Mouse (Mus musculus) embryonic facial prominence, embryonic 11.5 days (tissue): ENCODE measurements around the gene Lemd1. TPM values are rescaled to one million over a fixed set of nuclear protein-coding genes. Genes with fewer than 3 reads are reported as not detected.

Experiments used
- ATAC-seq: fragments of 200-750 bp; cut with Nextera tagmentation; replicated peaks from 2 replicates; pipeline ENCODE4 v1.8.0; 2017; ENCODE audit warnings: low read depth; ENCODE audit not compliant: insufficient number of reproducible peaks, low FRiP score, low TSS enrichment
- DNase-seq: peaks from one replicate; pipeline ENCODE4 v3.0.0-alpha.2; 2015; ENCODE audit warnings: low spot score
- H3K27ac ChIP-seq: fragments of 300-500 bp; sonication (generic); replicated peaks from 2 replicates; pipeline ENCODE4 v1.5.1; 2014; ENCODE audit warnings: mild to moderate bottlenecking, low read depth, low read length, control low read depth
- H3K27me3 ChIP-seq: fragments of 300-500 bp; sonication (generic); 2 replicates; pipeline ENCODE4 v1.6.1; 2014; ENCODE audit warnings: mild to moderate bottlenecking, low read length, moderate library complexity, mixed read lengths; ENCODE audit not compliant: control insufficient read depth, insufficient read depth
- H3K36me3 ChIP-seq: fragments of 300-500 bp; sonication (generic); replicated peaks from 2 replicates; pipeline ENCODE4 v1.6.1; 2014; ENCODE audit warnings: low read depth, mild to moderate bottlenecking, low read length, moderate library complexity, mixed read lengths; ENCODE audit not compliant: control insufficient read depth, insufficient read depth
- H3K4me1 ChIP-seq: fragments of 300-500 bp; sonication (generic); 2 replicates; pipeline ENCODE4 v1.6.1; 2014; ENCODE audit warnings: low read length, mixed read lengths; ENCODE audit not compliant: control insufficient read depth, insufficient read depth
- H3K4me2 ChIP-seq: fragments of 300-500 bp; sonication (generic); 2 replicates; pipeline ENCODE4 v1.6.1; 2014; ENCODE audit warnings: low read depth, mild to moderate bottlenecking, control low read depth, low read length, moderate library complexity
- H3K4me3 ChIP-seq: fragments of 300-500 bp; sonication (generic); 2 replicates; pipeline ENCODE4 v1.5.1; 2014; ENCODE audit warnings: low read depth, low read length, control low read depth
- H3K9ac ChIP-seq: fragments of 300-500 bp; sonication (generic); replicated peaks from 2 replicates; pipeline ENCODE4 v1.6.1; 2014; ENCODE audit warnings: mild to moderate bottlenecking, control low read depth, low read length
- H3K9me3 ChIP-seq: fragments of 300-500 bp; sonication (generic); replicated peaks from 2 replicates; pipeline ENCODE4 v1.6.1; 2016; ENCODE audit warnings: mild to moderate bottlenecking, low read length, inconsistent platforms, mixed read lengths; ENCODE audit not compliant: control insufficient read depth
- WGBS: fragments of 180-500 bp; shearing (Covaris S2); extraction: QIAGEN DNeasy Blood & Tissue Kit; methylation state at CpG from one replicate; pipeline ENCODE4 v1.1.7; 2014; 5-methylcytosine and 5-hydroxymethylcytosine counted together
- polyA plus RNA-seq: library from polyadenylated mRNA; unstranded; fragments of >200 nt; fragmentation: Nextera tagmentation; extraction: Ambion mirVana; gene quantifications from 2 replicates; pipeline ENCODE4 v1.2.1, GENCODE M21; 2014

Gene Lemd1
- polyA plus RNA-seq, 1 experiment from 2014 or later, result 1.1 TPM

DNA sequence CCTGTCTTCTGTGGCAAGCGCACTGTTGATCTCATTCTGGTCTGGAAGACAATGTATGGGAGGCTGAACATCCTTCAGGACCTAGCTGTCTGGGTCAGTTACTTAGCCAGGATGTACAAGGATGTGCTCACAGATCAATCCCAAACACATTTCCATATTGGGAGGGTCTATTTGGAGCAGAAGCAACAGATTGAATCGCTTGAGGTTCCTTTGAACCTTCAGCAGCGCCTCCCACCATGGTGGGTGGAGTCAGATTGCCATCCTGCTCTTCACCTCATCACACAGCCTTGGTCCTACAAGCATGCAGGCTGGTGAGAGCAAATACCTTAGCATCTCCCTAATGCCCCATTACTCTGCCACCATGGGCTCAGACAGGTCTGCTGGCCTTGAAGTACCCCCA, 2.6 kb downstream of the Lemd1 start:
- H3K4me1 ChIP-seq, result peaks cover 2% of the 10 kb centered on the region
- H3K9me3 ChIP-seq, result no peaks in the 10 kb centered on the region
- no peak overlapping the region for H3K9ac ChIP-seq
- no peak overlapping the region for H3K27ac ChIP-seq
- no peak for ATAC-seq
- peaks cover 42% of the 10 kb centered on the region for H3K27me3 ChIP-seq
- 70% methylated on average over 3 of the region's 3 CpGs for whole genome bisulfite sequencing
- H3K4me3 ChIP-seq, result no peak overlapping the region
- no peak overlapping the region for H3K4me2 ChIP-seq
- DNase-seq, result no peak
- no peaks in the 10 kb centered on the region for H3K36me3 ChIP-seq

GRCm38 (mm10) chr1:132194624-132195023, 3.4 kb downstream of the Lemd1 start:
- 53% methylated on average over 3 of the region's 3 CpGs for WGBS
- Histone ChIP-seq H3K36me3 (no peaks in the 10 kb centered on the region), H3K27me3 (peaks cover 36% of the 10 kb centered on the region), H3K27ac (no peak overlapping the region), H3K9ac (no peak overlapping the region), H3K4me3 (no peak overlapping the region), H3K9me3 (no peaks in the 10 kb centered on the region), H3K4me1 (peaks cover 2% of the 10 kb centered on the region), H3K4me2 (no peak overlapping the region)
- DNase-seq, result no peak
- ATAC-seq, result no peak

- ATAC-seq (no peak), DNase-seq (no peak)
- Histone ChIP-seq H3K9ac (no peak overlapping the region), H3K36me3 (no peaks in the 10 kb centered on the region), H3K27ac (no peak overlapping the region), H3K9me3 (no peaks in the 10 kb centered on the region), H3K4me2 (no peak overlapping the region), H3K4me3 (no peak overlapping the region), H3K27me3 (peaks cover 36% of the 10 kb centered on the region), H3K4me1 (peaks cover 2% of the 10 kb centered on the region)
- 24% methylated on average over 9 of the region's 9 CpGs for WGBS
These were observed 3.9 kb downstream of the Lemd1 start for GRCm38 (mm10) chr1:132195100-132195499.

- no peak overlapping the region for H3K4me3 ChIP-seq
- H3K36me3 ChIP-seq, result no peaks in the 10 kb centered on the region
- DNase-seq (no peak), ATAC-seq (no peak)
- H3K27me3 ChIP-seq, result peaks cover 31% of the 10 kb centered on the region
- peaks cover under 1% of the 10 kb centered on the region for H3K4me1 ChIP-seq
- no peak overlapping the region for H3K4me2 ChIP-seq
- H3K27ac ChIP-seq, result no peak overlapping the region
- WGBS, result 44% methylated on average over 5 of the region's 5 CpGs
- H3K9ac ChIP-seq, result no peak overlapping the region
- H3K9me3 ChIP-seq, result no peaks in the 10 kb centered on the region
These were observed 4.5 kb downstream of the Lemd1 start for GRCm38 (mm10) chr1:132195681-132196080.

GRCm38 (mm10) chr1:132196337-132196736, 5.1 kb downstream of the Lemd1 start:
- ATAC-seq, result no peak
- no peak overlapping the region for H3K4me3 ChIP-seq

DNA sequence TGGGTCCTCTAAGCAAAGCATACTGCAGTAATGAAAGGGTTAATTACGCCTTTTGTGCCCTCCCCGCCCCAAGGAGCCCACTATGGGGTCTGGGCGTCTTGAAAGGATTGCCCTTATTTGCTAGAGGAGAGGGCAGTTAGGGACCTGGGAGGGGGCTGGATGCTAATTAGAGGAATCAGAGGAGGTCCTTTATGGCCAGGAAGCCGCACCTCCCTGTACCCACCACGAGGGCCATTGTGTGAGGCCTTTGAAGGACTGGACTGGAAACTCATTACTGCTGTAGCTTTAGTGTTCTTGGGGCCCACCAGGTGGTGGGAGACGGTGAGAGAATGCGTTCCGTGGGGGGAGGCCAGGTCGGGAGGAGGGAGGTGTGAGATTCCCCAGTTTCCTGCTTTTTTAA, 6.4 kb downstream of the Lemd1 start:
- no peak overlapping the region for H3K4me3 ChIP-seq
- H3K4me2 ChIP-seq, result no peak overlapping the region
- peaks cover 3% of the 10 kb centered on the region; the same call in 1 of the 2 replicates for H3K4me1 ChIP-seq
- ATAC-seq, result peak; percentile 49; the same call in 1 of the 2 replicates
- 8% methylated on average over 9 of the region's 9 CpGs for WGBS
- no peak overlapping the region for H3K27ac ChIP-seq
- H3K9me3 ChIP-seq, result no peaks in the 10 kb centered on the region
- peak; percentile 46 for DNase-seq
- peaks cover 14% of the 10 kb centered on the region for H3K27me3 ChIP-seq
- H3K9ac ChIP-seq, result no peak overlapping the region
- H3K36me3 ChIP-seq, result no peaks in the 10 kb centered on the region

More at GRCm38 (mm10) chr1:132196337-132196736, 5.1 kb downstream of the Lemd1 start:
- 12% methylated on average over 7 of the region's 7 CpGs for WGBS
- Histone ChIP-seq H3K9ac (no peak overlapping the region), H3K4me1 (peaks cover 3% of the 10 kb centered on the region), H3K9me3 (no peaks in the 10 kb centered on the region), H3K27ac (no peak overlapping the region), H3K4me2 (no peak overlapping the region), H3K27me3 (peaks cover 25% of the 10 kb centered on the region), H3K36me3 (no peaks in the 10 kb centered on the region)
- no peak for DNase-seq

- no peak overlapping the region for H3K4me2 ChIP-seq
- H3K27ac ChIP-seq, result no peak overlapping the region
- DNase-seq (no peak), ATAC-seq (no peak)
- 83% methylated on average over 16 of the region's 16 CpGs for WGBS
- no peak overlapping the region for H3K4me3 ChIP-seq
- H3K27me3 ChIP-seq, result peaks cover 8% of the 10 kb centered on the region; the same call in 1 of the 2 replicates
- H3K9ac ChIP-seq, result no peak overlapping the region
- H3K9me3 ChIP-seq, result no peaks in the 10 kb centered on the region
- no peaks in the 10 kb centered on the region for H3K36me3 ChIP-seq
- peaks cover 3% of the 10 kb centered on the region; the same call in 1 of the 2 replicates for H3K4me1 ChIP-seq
These were observed 7.3 kb downstream of the Lemd1 start for GRCm38 (mm10) chr1:132198401-132199071.

- H3K27ac ChIP-seq, result no peak overlapping the region
- 75% methylated on average over 6 of the region's 6 CpGs for WGBS
- no peaks in the 10 kb centered on the region for H3K9me3 ChIP-seq
- H3K4me3 ChIP-seq, result no peak overlapping the region
- no peak for ATAC-seq
- H3K9ac ChIP-seq, result no peak overlapping the region
- H3K4me1 ChIP-seq, result peaks cover 3% of the 10 kb centered on the region; the same call in 1 of the 2 replicates
- peaks cover 4% of the 10 kb centered on the region; the same call in 1 of the 2 replicates for H3K27me3 ChIP-seq
- DNase-seq, result no peak
- no peaks in the 10 kb centered on the region for H3K36me3 ChIP-seq
- no peak overlapping the region for H3K4me2 ChIP-seq
These were observed 8.0 kb downstream of the Lemd1 start for GRCm38 (mm10) chr1:132199244-132199643.
